Mouse (Mus musculus) lung, adult 10 weeks (tissue): ENCODE measurements around the gene Zp2. TPM values are rescaled to one million over a fixed set of nuclear protein-coding genes. Genes with fewer than 3 reads are reported as not detected.

ENCODE experiments used
- polyA plus RNA-seq: library from polyadenylated mRNA; stranded (reverse); fragments of 350-450 nt; fragmentation: Illumina TruSeq; extraction: RNeasy Lipid Tissue Mini Kit (QIAGEN cat#74804); gene quantifications from one replicate; pipeline ENCODE4 v1.2.3, GENCODE M21; 2014; ENCODE audit warnings: low read depth, low replicate concordance; ENCODE audit not compliant: insufficient read depth

Gene Zp2
- polyA plus RNA-seq: not detected

GRCm38 (mm10) chr7:120145191-120145590 lies at the start of gene Zp2:
Gene Zp2, minus strand, starts transcription at chr7:120145291.

GRCm38 (mm10) chr7:120173603-120174244 lies 28.6 kb upstream of the Zp2 start, which contains the start of gene Anks4b:
Gene Anks4b, plus strand, starts transcription at chr7:120173858.

GRCm38 (mm10) chr7:120102164-120102972 lies 42.7 kb downstream of the Zp2 start, which contains the start of gene Tmem159:
Gene Tmem159, plus strand, starts transcription at chr7:120102353.

GRCm38 (mm10) chr7:120095180-120095579 lies 49.9 kb downstream of the Zp2 start, which contains the start of gene Dnah3:
Gene Dnah3, minus strand, starts transcription at chr7:120095280.

Other genes starting within 250 kb of the Zp2 start
- 7.2 TPM for gene Lyrm1, start 249.4 kb downstream of the Zp2 start, polyA plus RNA-seq
- gene Dcun1d3, start 249.0 kb downstream of the Zp2 start, polyA plus RNA-seq: 5.0 TPM
- 1.7 TPM for gene Dnah3, start 50.0 kb downstream of the Zp2 start, polyA plus RNA-seq
- gene Tmem159, start 42.9 kb downstream of the Zp2 start, polyA plus RNA-seq: 62.4 TPM
- not detected for gene Anks4b, start 28.6 kb upstream of the Zp2 start, polyA plus RNA-seq
- 7.2 TPM for gene Crym, start 56.8 kb upstream of the Zp2 start, polyA plus RNA-seq
- 0.55 TPM for gene Abca14, start 58.7 kb upstream of the Zp2 start, polyA plus RNA-seq
- gene Abca15, start 183.4 kb upstream of the Zp2 start, polyA plus RNA-seq: not detected